Mouse (Mus musculus) gastrocnemius, postnatal 25 days (tissue): ENCODE results near the gene Pter. TPM values are rescaled to one million over a fixed set of nuclear protein-coding genes. Genes with fewer than 3 reads are reported as not detected.

Experiments
- DNase-seq: peaks from one replicate; pipeline ENCODE4 v3.0.0; 2022
- total RNA-seq, 2 experiments: library from RNA; stranded (reverse); gene quantifications; 1 replicate in 1 of 2; 2 replicates in 1 of 2; pipeline ENCODE4 v1.2.3; 2021

Pter gene
- total RNA-seq, 2 experiments from 2014 or later = 8.8 to 10.1 TPM

- DNase-seq = no peak
Measured at GRCm38 (mm10) chr2:13008433-13008832, 84.6 kb downstream of the Pter start.

GRCm38 (mm10) chr2:13009261-13009972, 85.6 kb downstream of the Pter start:
- no peak for DNase-seq

GRCm38 (mm10) chr2:13010030-13010459, 86.2 kb downstream of the Pter start:
- no peak for DNase-seq

- peak; percentile 29 for DNase-seq
Measured at GRCm38 (mm10) chr2:13010460-13011341, 86.9 kb downstream of the Pter start.

GRCm38 (mm10) chr2:13011472-13011871, 87.6 kb downstream of the Pter start, which contains the start of gene C1ql3:
Gene C1ql3, minus strand, starts transcription at chr2:13011806.
- DNase-seq = no peak

- no peak for DNase-seq
Measured at GRCm38 (mm10) chr2:13011973-13012372, 88.1 kb downstream of the Pter start.

- no peak for DNase-seq
Measured at GRCm38 (mm10) chr2:13018382-13018781, 94.5 kb downstream of the Pter start.

GRCm38 (mm10) chr2:13018861-13019260, 95.0 kb downstream of the Pter start:
- no peak for DNase-seq

- no peak for DNase-seq
Measured at GRCm38 (mm10) chr2:13038772-13039171, 114.9 kb downstream of the Pter start.

- no peak for DNase-seq
Measured at GRCm38 (mm10) chr2:13039785-13040184, 115.9 kb downstream of the Pter start.

GRCm38 (mm10) chr2:13044555-13044954, 120.7 kb downstream of the Pter start:
- no peak for DNase-seq

GRCm38 (mm10) chr2:13048649-13049048, 124.8 kb downstream of the Pter start:
- DNase-seq = no peak

Other genes starting within 250 kb of the Pter start
- under 1 TPM; 0.43 to 0.56 TPM for gene C1ql3, start 87.8 kb downstream of the Pter start, total RNA-seq